Mouse (Mus musculus): ENCODE measurements around the gene Slc7a11.

GRCm38 (mm10) chr3:49992891-49993290 lies 450.5 kb downstream of the Slc7a11 start:
- TF ChIP-seq POLR2A (IDR thresholded peaks at IDR 0.05; ENCODE audit: insufficient read length, low read depth) (no peak), MAX (IDR thresholded peaks at IDR 0.05; ENCODE audit: low read depth) (no peak), USF1 (IDR thresholded peaks at IDR 0.05; ENCODE audit: low read depth) (no peak), POLR2AphosphoS2 (IDR thresholded peaks at IDR 0.05; ENCODE audit: insufficient read length, low read depth) (no peak), E2F4 (IDR thresholded peaks at IDR 0.05; ENCODE audit: insufficient read depth) (no peak), CEBPB (IDR thresholded peaks at IDR 0.05; ENCODE audit: insufficient read depth, poor library complexity, severe bottlenecking) (no peak), MYOD1 (IDR thresholded peaks at IDR 0.05; ENCODE audit: control insufficient read depth in 1 of 3, insufficient read length in 2 of 3, low read depth in 2 of 3) (no peak), MYOG (IDR thresholded peaks at IDR 0.05; ENCODE audit: control insufficient read depth in 1 of 3, insufficient read depth in 1 of 3, insufficient read length in 2 of 3, low read depth in 2 of 3) (no peak), SRF (IDR thresholded peaks at IDR 0.05; ENCODE audit: control insufficient read depth, insufficient read length, low read depth) (no peak), TCF3 (IDR thresholded peaks at IDR 0.05; ENCODE audit: insufficient read length, low read depth) (no peak), REST (IDR thresholded peaks at IDR 0.05; ENCODE audit: insufficient read depth, insufficient read length) (no peak), TCF12 (IDR thresholded peaks at IDR 0.05; ENCODE audit: insufficient read depth, poor library complexity, severe bottlenecking) (no peak)
